Mouse (Mus musculus): ENCODE measurements at regions not wholly inside any gene's neighbourhood (a gene's known extent, or its start where the extent isn't known, plus 50 kb on each side); places are given as distances from the start of the nearest gene placed in this dataset.

GRCm38 (mm10) chr2:167823513-167823912, 108.3 kb upstream of the Ptpn1 start:
- TF ChIP-seq CTCF (IDR thresholded peaks at IDR 0.05; ENCODE audit: low read depth, low read length) (no peak), POLR2A (IDR thresholded peaks at IDR 0.05; ENCODE audit: insufficient read depth, low read length) (no peak), EP300 (IDR thresholded peaks at IDR 0.05; ENCODE audit: insufficient read depth, low read depth, low read length) (no peak)
